Mouse (Mus musculus) limb, embryonic 15.5 days (tissue): ENCODE data around the gene Riox1. TPM values are rescaled to one million over a fixed set of nuclear protein-coding genes. Genes with fewer than 3 reads are reported as not detected.

Source experiments
- ATAC-seq: fragments of 200-750 bp; cut with Nextera tagmentation; 2 replicates; pipeline ENCODE4 v1.8.0; 2017; ENCODE audit warnings: low read depth, moderate TSS enrichment; ENCODE audit not compliant: insufficient number of reproducible peaks, low FRiP score, low TSS enrichment
- H3K27ac ChIP-seq: fragments of 300-500 bp; sonication (generic); 2 replicates; pipeline ENCODE4 v1.5.1; 2015; ENCODE audit warnings: moderate library complexity, mild to moderate bottlenecking, inconsistent platforms
- H3K27me3 ChIP-seq: fragments of 300-500 bp; sonication (generic); 2 replicates; pipeline ENCODE4 v1.6.1; 2015; ENCODE audit warnings: inconsistent platforms
- H3K36me3 ChIP-seq: fragments of 300-500 bp; sonication (generic); 2 replicates; pipeline ENCODE4 v1.6.1; 2015; ENCODE audit warnings: inconsistent platforms
- H3K4me1 ChIP-seq: fragments of 300-500 bp; sonication (generic); 2 replicates; pipeline ENCODE4 v1.6.1; 2015; ENCODE audit warnings: inconsistent platforms
- H3K4me2 ChIP-seq: fragments of 300-500 bp; sonication (generic); 2 replicates; pipeline ENCODE4 v1.6.1; 2015; ENCODE audit warnings: mild to moderate bottlenecking, inconsistent platforms
- H3K4me3 ChIP-seq: fragments of 300-500 bp; sonication (generic); 2 replicates; pipeline ENCODE4 v1.5.1; 2015; ENCODE audit warnings: mild to moderate bottlenecking, inconsistent platforms
- H3K9ac ChIP-seq: fragments of 300-500 bp; sonication (generic); 2 replicates; pipeline ENCODE4 v1.6.1; 2015; ENCODE audit warnings: inconsistent platforms
- H3K9me3 ChIP-seq: fragments of 300-500 bp; sonication (generic); 2 replicates; pipeline ENCODE4 v1.6.1; 2016; ENCODE audit warnings: inconsistent platforms
- WGBS: fragments of 180-500 bp; shearing (Covaris S2); methylation state at CpG from one replicate; pipeline ENCODE4 v1.1.7; 2015; 5-methylcytosine and 5-hydroxymethylcytosine counted together
- polyA plus RNA-seq: library from polyadenylated mRNA; unstranded; fragments of >200 nt; fragmentation: Nextera tagmentation; extraction: Ambion mirVana; gene quantifications from 2 replicates; pipeline ENCODE4 v1.2.1, GENCODE M21; 2015

Riox1 gene
- 9.0 and 11.2 TPM in 2 replicates for polyA plus RNA-seq

- peaks cover 26% of the 10 kb centered on the region for H3K4me1 ChIP-seq
- peak within 1 kb of the TSS; percentile 76 for H3K9ac ChIP-seq
- WGBS = under 1% methylated on average over 36 of the region's 37 CpGs
- H3K36me3 ChIP-seq = peaks cover 6% of the 10 kb centered on the region
- ATAC-seq = peak; percentile 90
- no peaks in the 10 kb centered on the region for H3K27me3 ChIP-seq
- peak within 1 kb of the TSS; percentile 92 for H3K4me3 ChIP-seq
- peak within 1 kb of the TSS; percentile 92 for H3K4me2 ChIP-seq
- no peaks in the 10 kb centered on the region for H3K9me3 ChIP-seq
- H3K27ac ChIP-seq = peak within 1 kb of the TSS; percentile 87
Observed at GRCm38 (mm10) chr12:83950493-83950839, at the start of gene Riox1. TSS of gene Riox1 (plus strand) at chr12:83950608.

- Histone ChIP-seq H3K4me2 (no peak overlapping the region), H3K36me3 (no peaks in the 10 kb centered on the region), H3K4me1 (0 out of 2 replicates have a peak, but pooled peaks cover 2% of the 10 kb centered on the region), H3K9ac (no peak overlapping the region), H3K4me3 (no peak overlapping the region), H3K9me3 (no peaks in the 10 kb centered on the region), H3K27ac (no peak overlapping the region), H3K27me3 (no peaks in the 10 kb centered on the region)
- ATAC-seq = no peak
- WGBS = 71% methylated on average over 2 of the region's 2 CpGs
Observed at GRCm38 (mm10) chr12:83910451-83910850, 40.0 kb upstream of the Riox1 start.

- Histone ChIP-seq H3K9me3 (no peaks in the 10 kb centered on the region), H3K4me2 (no peak overlapping the region), H3K36me3 (no peaks in the 10 kb centered on the region), H3K4me1 (0 out of 2 replicates have a peak, but pooled peaks cover 2% of the 10 kb centered on the region), H3K4me3 (no peak overlapping the region), H3K9ac (no peak overlapping the region), H3K27me3 (no peaks in the 10 kb centered on the region), H3K27ac (no peak overlapping the region)
- WGBS = 75% methylated on average over 4 of the region's 4 CpGs
- no peak for ATAC-seq
Observed at GRCm38 (mm10) chr12:83914202-83914740, 36.1 kb upstream of the Riox1 start.

- H3K36me3 ChIP-seq = no peaks in the 10 kb centered on the region
- ATAC-seq = no peak
- H3K9ac ChIP-seq = no peak overlapping the region
- WGBS = 80% methylated on average over 1 of the region's 1 CpGs
- H3K9me3 ChIP-seq = no peaks in the 10 kb centered on the region
- H3K4me2 ChIP-seq = no peak overlapping the region
- no peak overlapping the region for H3K4me3 ChIP-seq
- no peaks in the 10 kb centered on the region for H3K27me3 ChIP-seq
- H3K4me1 ChIP-seq = 0 out of 2 replicates have a peak, but pooled peaks cover 2% of the 10 kb centered on the region
- no peak overlapping the region for H3K27ac ChIP-seq
Observed at GRCm38 (mm10) chr12:83914797-83915196, 35.6 kb upstream of the Riox1 start.

GRCm38 (mm10) chr12:83916884-83917283, 33.5 kb upstream of the Riox1 start:
- 75% methylated on average over 9 of the region's 9 CpGs for WGBS
- Histone ChIP-seq H3K36me3 (no peaks in the 10 kb centered on the region), H3K4me1 (peaks cover 8% of the 10 kb centered on the region; the same call in 1 of the 2 replicates), H3K9ac (no peak overlapping the region), H3K27me3 (no peaks in the 10 kb centered on the region), H3K4me2 (no peak overlapping the region), H3K4me3 (no peak overlapping the region), H3K27ac (no peak overlapping the region), H3K9me3 (no peaks in the 10 kb centered on the region)
- no peak for ATAC-seq

GRCm38 (mm10) chr12:83920721-83921441, 29.5 kb upstream of the Riox1 start:
- WGBS = under 1% methylated on average over 31 of the region's 31 CpGs
- H3K27me3 ChIP-seq = no peaks in the 10 kb centered on the region
- no peaks in the 10 kb centered on the region for H3K36me3 ChIP-seq
- peaks cover 15% of the 10 kb centered on the region; the same call in 1 of the 2 replicates for H3K4me1 ChIP-seq
- H3K9ac ChIP-seq = peak overlapping the region; percentile 80
- ATAC-seq = no peak
- H3K4me3 ChIP-seq = peak overlapping the region; percentile 95
- H3K4me2 ChIP-seq = peak overlapping the region; percentile 84
- no peaks in the 10 kb centered on the region for H3K9me3 ChIP-seq
- peak overlapping the region; percentile 90 for H3K27ac ChIP-seq

GRCm38 (mm10) chr12:83921535-83922381, 28.6 kb upstream of the Riox1 start, which contains the start of gene Numb:
TSS of gene Numb (minus strand) at chr12:83921934.
- no peaks in the 10 kb centered on the region for H3K36me3 ChIP-seq
- H3K9me3 ChIP-seq = no peaks in the 10 kb centered on the region
- WGBS = under 1% methylated on average over 60 of the region's 63 CpGs
- H3K4me1 ChIP-seq = peaks cover 15% of the 10 kb centered on the region; the same call in 1 of the 2 replicates
- no peaks in the 10 kb centered on the region for H3K27me3 ChIP-seq
- peak within 1 kb of the TSS; percentile 90 for H3K27ac ChIP-seq
- H3K4me3 ChIP-seq = peak within 1 kb of the TSS; percentile 95
- H3K9ac ChIP-seq = peak within 1 kb of the TSS; percentile 80
- peak; percentile 100 for ATAC-seq
- H3K4me2 ChIP-seq = peak within 1 kb of the TSS; percentile 84

- H3K36me3 ChIP-seq = no peaks in the 10 kb centered on the region
- no peaks in the 10 kb centered on the region for H3K9me3 ChIP-seq
- ATAC-seq = no peak
- peak overlapping the region; percentile 45 for H3K4me2 ChIP-seq
- H3K9ac ChIP-seq = no peak overlapping the region
- H3K4me3 ChIP-seq = peak overlapping the region; percentile 95
- 30% methylated on average over 8 of the region's 8 CpGs for WGBS
- H3K27me3 ChIP-seq = no peaks in the 10 kb centered on the region
- peak overlapping the region; percentile 83 for H3K27ac ChIP-seq
- peaks cover 15% of the 10 kb centered on the region; the same call in 1 of the 2 replicates for H3K4me1 ChIP-seq
Observed at GRCm38 (mm10) chr12:83922724-83923485, 27.5 kb upstream of the Riox1 start.

- H3K4me1 ChIP-seq = peaks cover 15% of the 10 kb centered on the region; the same call in 1 of the 2 replicates
- no peak overlapping the region for H3K27ac ChIP-seq
- H3K4me3 ChIP-seq = no peak overlapping the region
- ATAC-seq = no peak
- no peak overlapping the region for H3K4me2 ChIP-seq
- no peak overlapping the region for H3K9ac ChIP-seq
- H3K36me3 ChIP-seq = no peaks in the 10 kb centered on the region
- 78% methylated on average over 1 of the region's 1 CpGs for WGBS
- H3K9me3 ChIP-seq = no peaks in the 10 kb centered on the region
- no peaks in the 10 kb centered on the region for H3K27me3 ChIP-seq
Observed at GRCm38 (mm10) chr12:83923486-83923859, 26.9 kb upstream of the Riox1 start.

GRCm38 (mm10) chr12:83924332-83924731, 26.1 kb upstream of the Riox1 start:
- no peaks in the 10 kb centered on the region for H3K9me3 ChIP-seq
- no peak overlapping the region for H3K4me2 ChIP-seq
- H3K36me3 ChIP-seq = no peaks in the 10 kb centered on the region
- H3K9ac ChIP-seq = no peak overlapping the region
- H3K27ac ChIP-seq = no peak overlapping the region
- ATAC-seq = no peak
- H3K4me3 ChIP-seq = no peak overlapping the region
- no peaks in the 10 kb centered on the region for H3K27me3 ChIP-seq
- WGBS = 64% methylated on average over 3 of the region's 3 CpGs
- H3K4me1 ChIP-seq = peaks cover 15% of the 10 kb centered on the region; the same call in 1 of the 2 replicates

- no peaks in the 10 kb centered on the region for H3K36me3 ChIP-seq
- H3K27me3 ChIP-seq = no peaks in the 10 kb centered on the region
- no peak overlapping the region for H3K4me2 ChIP-seq
- no peak overlapping the region for H3K4me3 ChIP-seq
- ATAC-seq = no peak
- peaks cover 15% of the 10 kb centered on the region; the same call in 1 of the 2 replicates for H3K4me1 ChIP-seq
- no peak overlapping the region for H3K9ac ChIP-seq
- WGBS = 64% methylated on average over 7 of the region's 7 CpGs
- no peaks in the 10 kb centered on the region for H3K9me3 ChIP-seq
- no peak overlapping the region for H3K27ac ChIP-seq
Observed at GRCm38 (mm10) chr12:83925160-83925703, 25.2 kb upstream of the Riox1 start.
